Mouse (Mus musculus) hindbrain, embryonic 10.5 days (tissue): Measurements from ENCODE around the gene Dhcr24. TPM values are rescaled to one million over a fixed set of nuclear protein-coding genes. Genes with fewer than 3 reads are reported as not detected.

Source experiments
- DNase-seq: peaks from one replicate; pipeline ENCODE4 v3.0.0-alpha.2; 2017; ENCODE audit warnings: low spot score
- H3K27ac ChIP-seq: fragments of 300-500 bp; sonication (generic); 2 replicates; pipeline ENCODE4 v1.5.1; 2016; ENCODE audit warnings: mild to moderate bottlenecking, moderate library complexity
- H3K27me3 ChIP-seq: fragments of 300-500 bp; sonication (generic); 2 replicates; pipeline ENCODE4 v1.6.1; 2016; ENCODE audit warnings: mild to moderate bottlenecking; ENCODE audit not compliant: poor library complexity, insufficient read depth, severe bottlenecking
- H3K36me3 ChIP-seq: fragments of 300-500 bp; sonication (generic); 2 replicates; pipeline ENCODE4 v1.6.1; 2016; ENCODE audit warnings: mild to moderate bottlenecking, moderate library complexity
- H3K4me1 ChIP-seq: fragments of 300-500 bp; sonication (generic); replicated peaks from 2 replicates; pipeline ENCODE4 v1.6.1; 2016; ENCODE audit warnings: mild to moderate bottlenecking
- H3K4me3 ChIP-seq: fragments of 300-500 bp; sonication (generic); 2 replicates; pipeline ENCODE4 v1.5.1; 2016; ENCODE audit warnings: mild to moderate bottlenecking, moderate library complexity
- H3K9me3 ChIP-seq: fragments of 300-500 bp; sonication (generic); 2 replicates; pipeline ENCODE4 v1.6.1; 2016; ENCODE audit warnings: mild to moderate bottlenecking, moderate library complexity
- WGBS: fragments of 180-500 bp; shearing (Covaris S2); methylation state at CpG from one replicate; pipeline ENCODE4 v1.1.7; 2016; 5-methylcytosine and 5-hydroxymethylcytosine counted together
- polyA plus RNA-seq: library from polyadenylated mRNA; unstranded; fragments of >200 nt; fragmentation: Nextera tagmentation; extraction: Ambion mirVana; gene quantifications from 2 replicates; pipeline ENCODE4 v1.2.1, GENCODE M21; 2016

The Dhcr24 gene
- polyA plus RNA-seq, 1 experiment from 2014 or later, result 7.6 TPM

- Histone ChIP-seq H3K4me3 (no peak overlapping the region), H3K27me3 (no peaks in the 10 kb centered on the region), H3K36me3 (no peaks in the 10 kb centered on the region), H3K4me1 (0 out of 2 replicates have a peak, but pooled peaks cover 5% of the 10 kb centered on the region), H3K27ac (no peak overlapping the region), H3K9me3 (no peaks in the 10 kb centered on the region)
- 87% methylated on average over 2 of the region's 2 CpGs for WGBS
- DNase-seq, result no peak
These were observed 18.6 kb upstream of the Dhcr24 start for GRCm38 (mm10) chr4:106542211-106542610.

GRCm38 (mm10) chr4:106545817-106546373, 14.9 kb upstream of the Dhcr24 start:
- H3K36me3 ChIP-seq, result no peaks in the 10 kb centered on the region
- H3K4me1 ChIP-seq, result 0 out of 2 replicates have a peak, but pooled peaks cover 5% of the 10 kb centered on the region
- no peak overlapping the region for H3K4me3 ChIP-seq
- no peak for DNase-seq
- H3K27me3 ChIP-seq, result no peaks in the 10 kb centered on the region
- WGBS, result 69% methylated on average over 8 of the region's 8 CpGs
- H3K27ac ChIP-seq, result no peak overlapping the region
- no peaks in the 10 kb centered on the region for H3K9me3 ChIP-seq

- no peaks in the 10 kb centered on the region for H3K27me3 ChIP-seq
- no peak overlapping the region for H3K4me3 ChIP-seq
- WGBS, result 80% methylated on average over 1 of the region's 1 CpGs
- H3K4me1 ChIP-seq, result 0 out of 2 replicates have a peak, but pooled peaks cover 5% of the 10 kb centered on the region
- H3K9me3 ChIP-seq, result no peaks in the 10 kb centered on the region
- H3K27ac ChIP-seq, result no peak overlapping the region
- no peak for DNase-seq
- H3K36me3 ChIP-seq, result no peaks in the 10 kb centered on the region
These were observed 13.9 kb upstream of the Dhcr24 start for GRCm38 (mm10) chr4:106546896-106547295.

GRCm38 (mm10) chr4:106548113-106548512, 12.7 kb upstream of the Dhcr24 start:
- 86% methylated on average over 3 of the region's 3 CpGs for WGBS
- Histone ChIP-seq H3K27ac (no peak overlapping the region), H3K4me1 (0 out of 2 replicates have a peak, but pooled peaks cover 5% of the 10 kb centered on the region)

GRCm38 (mm10) chr4:106550516-106551166, 10.2 kb upstream of the Dhcr24 start:
- Histone ChIP-seq H3K36me3 (no peaks in the 10 kb centered on the region), H3K4me3 (no peak overlapping the region), H3K4me1 (0 out of 2 replicates have a peak, but pooled peaks cover 5% of the 10 kb centered on the region), H3K9me3 (no peaks in the 10 kb centered on the region), H3K27ac (no peak overlapping the region), H3K27me3 (no peaks in the 10 kb centered on the region)
- no peak for DNase-seq
- 84% methylated on average over 8 of the region's 8 CpGs for WGBS

More at GRCm38 (mm10) chr4:106548113-106548512, 12.7 kb upstream of the Dhcr24 start:
- Histone ChIP-seq H3K4me3 (no peak overlapping the region), H3K27me3 (no peaks in the 10 kb centered on the region), H3K9me3 (no peaks in the 10 kb centered on the region), H3K36me3 (no peaks in the 10 kb centered on the region)
- DNase-seq, result no peak

GRCm38 (mm10) chr4:106557262-106557661, 3.6 kb upstream of the Dhcr24 start:
- no peak for DNase-seq
- no peaks in the 10 kb centered on the region for H3K36me3 ChIP-seq
- no peak overlapping the region for H3K27ac ChIP-seq
- no peaks in the 10 kb centered on the region for H3K9me3 ChIP-seq
- H3K4me3 ChIP-seq, result no peak overlapping the region
- H3K27me3 ChIP-seq, result peaks cover 9% of the 10 kb centered on the region; the same call in 1 of the 2 replicates
- 81% methylated on average over 5 of the region's 5 CpGs for WGBS
- peaks cover 19% of the 10 kb centered on the region for H3K4me1 ChIP-seq

GRCm38 (mm10) chr4:106557978-106558377, 2.9 kb upstream of the Dhcr24 start:
- peaks cover 27% of the 10 kb centered on the region for H3K4me1 ChIP-seq
- H3K36me3 ChIP-seq, result peaks cover under 1% of the 10 kb centered on the region; the same call in 1 of the 2 replicates
- no peak for DNase-seq
- H3K27ac ChIP-seq, result no peak overlapping the region
- no peaks in the 10 kb centered on the region for H3K9me3 ChIP-seq
- H3K4me3 ChIP-seq, result no peak overlapping the region
- H3K27me3 ChIP-seq, result peaks cover 9% of the 10 kb centered on the region; the same call in 1 of the 2 replicates
- 0% methylated on average over 1 of the region's 1 CpGs for WGBS

GRCm38 (mm10) chr4:106559343-106560212, 1.3 kb upstream of the Dhcr24 start:
- Histone ChIP-seq H3K4me3 (peak overlapping the region; percentile 99), H3K27ac (peak overlapping the region; percentile 97), H3K27me3 (peaks cover 9% of the 10 kb centered on the region; the same call in 1 of the 2 replicates), H3K4me1 (peaks cover 43% of the 10 kb centered on the region), H3K36me3 (peaks cover 17% of the 10 kb centered on the region), H3K9me3 (no peaks in the 10 kb centered on the region)
- DNase-seq, result no peak
- 31% methylated on average over 13 of the region's 13 CpGs for WGBS

- Histone ChIP-seq H3K4me1 (peaks cover 43% of the 10 kb centered on the region), H3K4me3 (peak overlapping the region; percentile 99), H3K9me3 (no peaks in the 10 kb centered on the region), H3K27ac (peak overlapping the region; percentile 97), H3K27me3 (peaks cover 9% of the 10 kb centered on the region; the same call in 1 of the 2 replicates), H3K36me3 (peaks cover 24% of the 10 kb centered on the region)
- WGBS, result under 1% methylated on average over 20 of the region's 20 CpGs
- no peak for DNase-seq
These were observed 509 bp upstream of the Dhcr24 start for GRCm38 (mm10) chr4:106560213-106560845.

- Histone ChIP-seq H3K4me1 (peaks cover 43% of the 10 kb centered on the region), H3K27me3 (peaks cover 9% of the 10 kb centered on the region; the same call in 1 of the 2 replicates), H3K36me3 (peaks cover 41% of the 10 kb centered on the region), H3K4me3 (peak overlapping the region; percentile 99), H3K27ac (peak overlapping the region; percentile 97), H3K9me3 (no peaks in the 10 kb centered on the region)
- WGBS, result 21% methylated on average over 6 of the region's 6 CpGs
- no peak for DNase-seq
These were observed 1.2 kb downstream of the Dhcr24 start for GRCm38 (mm10) chr4:106562006-106562405.

- H3K36me3 ChIP-seq, result peaks cover 52% of the 10 kb centered on the region
- peak overlapping the region; percentile 97 for H3K27ac ChIP-seq
- peaks cover 8% of the 10 kb centered on the region; the same call in 1 of the 2 replicates for H3K27me3 ChIP-seq
- H3K4me1 ChIP-seq, result peaks cover 43% of the 10 kb centered on the region
- no peaks in the 10 kb centered on the region for H3K9me3 ChIP-seq
- H3K4me3 ChIP-seq, result peak overlapping the region; percentile 99
- peak; percentile 61 for DNase-seq
- 48% methylated on average over 9 of the region's 9 CpGs for WGBS
These were observed 2.3 kb downstream of the Dhcr24 start for GRCm38 (mm10) chr4:106562837-106563790.
